Mouse (Mus musculus) cortical plate, adult 2 months (tissue): ENCODE results near the gene Lyzl6.

Experiments
- CTCF ChIP-seq: fragments of 200-500 bp; IDR thresholded peaks from 2 replicates; pipeline ENCODE4 v1.5.1; 2011; ENCODE audit warnings: mild to moderate bottlenecking, control low read depth, low read length; ENCODE audit not compliant: insufficient read depth; ENCODE audit errors: extremely low read depth
- POLR2A ChIP-seq: fragments of 200-500 bp; IDR thresholded peaks from 2 replicates; pipeline ENCODE4 v1.6.1; 2011; ENCODE audit warnings: mild to moderate bottlenecking, low read length, control low read depth; ENCODE audit not compliant: insufficient read depth; ENCODE audit errors: extremely low read depth

DNA sequence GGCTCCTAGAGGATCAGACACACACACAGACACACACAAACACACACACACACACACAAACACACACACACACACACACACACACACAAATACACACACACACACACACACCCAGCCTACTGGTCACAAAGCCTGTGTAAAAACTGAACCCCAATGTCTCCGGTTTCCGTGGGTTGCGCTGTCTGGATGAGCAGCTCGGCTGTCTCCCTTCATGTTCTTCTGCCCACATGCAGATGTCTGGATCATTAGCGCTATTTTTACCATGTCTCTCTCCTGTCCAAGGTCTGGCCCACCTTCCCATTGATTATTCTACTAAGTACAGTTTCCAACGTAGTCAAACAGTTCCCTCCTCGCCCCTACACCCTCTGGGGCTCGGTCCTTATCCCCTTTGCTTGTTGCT lies 24.4 kb upstream of the Lyzl6 start:
- TF ChIP-seq CTCF (no peak), POLR2A (no peak)
